ENCODE assay signal across 18 mouse cellular contexts in the genomic region with DNA sequence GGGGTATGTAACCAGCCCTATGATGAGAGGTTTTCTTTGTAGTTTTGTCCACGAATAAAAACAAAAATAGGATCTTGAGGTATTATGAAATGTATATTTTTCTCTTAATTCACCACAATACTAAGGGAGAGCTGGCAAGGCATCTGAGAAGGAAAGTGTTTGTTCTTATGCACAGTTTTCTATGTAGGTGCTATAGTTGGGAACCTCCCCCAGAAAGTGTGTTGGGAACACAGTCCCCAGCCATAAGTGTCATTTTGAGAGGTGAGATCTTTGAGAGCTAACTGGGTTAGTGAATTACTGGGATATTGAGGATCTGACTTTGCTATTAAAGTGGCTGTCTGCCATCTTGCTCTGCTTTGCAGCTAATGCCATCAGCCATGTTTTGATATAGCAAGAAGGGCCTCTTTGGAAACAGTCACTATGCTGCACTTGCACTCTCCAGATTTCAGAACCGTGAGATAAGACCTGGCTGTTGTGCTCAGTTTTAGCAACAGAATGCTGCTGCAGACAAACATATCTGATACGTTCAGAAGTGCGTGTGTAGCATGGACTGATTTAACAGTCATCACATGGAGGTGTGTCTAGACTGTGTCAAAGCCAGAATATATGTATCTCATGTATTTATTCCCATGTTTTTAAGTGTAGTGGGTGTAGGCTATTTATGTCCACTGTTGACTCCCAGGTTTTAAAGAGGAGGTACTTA. TPM values are rescaled to one million over a fixed set of nuclear protein-coding genes. Genes with fewer than 3 reads are reported as not detected.
A peak's percentile ranks its signal among the peaks of the same experiment; 100 is the strongest.
DNase-seq lines count a peak whose midpoint lies in the region; ATAC-seq lines count a peak whose summit lies in the region.
"Had no signal": no experiment of that assay in that cellular context is flagged by ENCODE, and none has a peak within 500 bp of the region (broad histone marks: within the 10 kb centered on the region; RNA-seq: fewer than 3 reads in every experiment).

No protein-coding gene starts in this region.

- DNase-seq in frontal cortex, adult 2 months (ENCODE audit: extremely low spot score in 1 of 2, low spot score in 1 of 2): no peak
- DNase-seq in lung, postnatal 10 days: no peak
- DNase-seq in telencephalon, adult 2 months (ENCODE audit: low read depth, low spot score): peak; percentile 41
- no peak for DNase-seq in right cerebral cortex, postnatal 4 days
- DNase-seq: cerebellum, adult 9-11 months; gastrocnemius, postnatal 25 days; thymus, postnatal 36 days had no signal

- no peaks in the 10 kb centered on the region for H3K27me3 ChIP-seq in lung, embryonic 16.5 days (ENCODE audit: control insufficient read depth, insufficient read depth, low read depth, low read length)
- H3K27me3 ChIP-seq in heart, embryonic 15.5 days: no peaks in the 10 kb centered on the region
- H3K27me3 ChIP-seq in forebrain, embryonic 15.5 days: 0 out of 2 replicates have a peak, but pooled peaks cover 2% of the 10 kb centered on the region
- H3K27me3 ChIP-seq: Patski had no signal

- H3K9ac ChIP-seq in lung, embryonic 16.5 days (ENCODE audit: low read length): no peak overlapping the region
- no peak overlapping the region for H3K9ac ChIP-seq in heart, embryonic 15.5 days
- no peak overlapping the region for H3K9ac ChIP-seq in forebrain, embryonic 15.5 days (replicated peaks)
- H3K9ac ChIP-seq: embryonic facial prominence, embryonic 12.5 days; forebrain, embryonic 13.5 days; kidney, embryonic 15.5 days had no signal

- no peak overlapping the region for H3K4me3 ChIP-seq in lung, embryonic 16.5 days (ENCODE audit: low read length)
- no peak overlapping the region for H3K4me3 ChIP-seq in heart, embryonic 15.5 days
- no peak overlapping the region for H3K4me3 ChIP-seq in forebrain, embryonic 15.5 days
- H3K4me3 ChIP-seq: embryonic facial prominence, embryonic 12.5 days; erythroblast, embryonic 14.5 days; forebrain, embryonic 13.5 days; kidney, embryonic 15.5 days had no signal

- H3K36me3 ChIP-seq in lung, embryonic 16.5 days (ENCODE audit: control insufficient read depth, insufficient read depth, low read length): no peaks in the 10 kb centered on the region
- H3K36me3 ChIP-seq in heart, embryonic 15.5 days: no peaks in the 10 kb centered on the region
- no peaks in the 10 kb centered on the region for H3K36me3 ChIP-seq in forebrain, embryonic 15.5 days
- H3K36me3 ChIP-seq: embryonic facial prominence, embryonic 12.5 days; kidney, embryonic 15.5 days had no signal

- peaks cover 36% of the 10 kb centered on the region for H3K4me1 ChIP-seq in lung, embryonic 16.5 days (replicated peaks; ENCODE audit: control insufficient read depth, insufficient read depth, low read length)
- peaks cover 33% of the 10 kb centered on the region for H3K4me1 ChIP-seq in heart, embryonic 15.5 days (replicated peaks)
- peaks cover 27% of the 10 kb centered on the region for H3K4me1 ChIP-seq in forebrain, embryonic 15.5 days
- H3K4me1 ChIP-seq: embryonic facial prominence, embryonic 12.5 days had no signal

- peak; percentile 45; the same call in 1 of the 2 replicates for ATAC-seq in frontal cortex, adult (ENCODE audit: low TSS enrichment)
- ATAC-seq in lung, embryonic 16.5 days (ENCODE audit: low read depth): no peak
- ATAC-seq in heart, embryonic 15.5 days (replicated peaks; ENCODE audit: insufficient number of reproducible peaks, insufficient read depth, low FRiP score, low read depth): peak; percentile 86
- no peak for ATAC-seq in forebrain, embryonic 15.5 days (replicated peaks)
- ATAC-seq: intestine, postnatal 0 days had no signal

- H3K9me3 ChIP-seq in lung, embryonic 16.5 days (ENCODE audit: control insufficient read depth, low read length): no peaks in the 10 kb centered on the region
- no peaks in the 10 kb centered on the region for H3K9me3 ChIP-seq in heart, embryonic 15.5 days (replicated peaks)
- H3K9me3 ChIP-seq in forebrain, embryonic 15.5 days: no peaks in the 10 kb centered on the region
- H3K9me3 ChIP-seq: embryonic facial prominence, embryonic 12.5 days; kidney, embryonic 15.5 days had no signal

- 57% methylated on average over 4 of the region's 4 CpGs for WGBS in lung, embryonic 16.5 days
- 34% methylated on average over 4 of the region's 4 CpGs for WGBS in heart, embryonic 15.5 days
- 76% methylated on average over 4 of the region's 4 CpGs for WGBS in forebrain, embryonic 15.5 days

- H3K4me2 ChIP-seq in lung, embryonic 16.5 days (ENCODE audit: low read depth, low read length): no peak overlapping the region
- peak overlapping the region; percentile 14; the same call in 1 of the 2 replicates for H3K4me2 ChIP-seq in heart, embryonic 15.5 days
- H3K4me2 ChIP-seq in forebrain, embryonic 15.5 days (replicated peaks): no peak overlapping the region
- H3K4me2 ChIP-seq: embryonic facial prominence, embryonic 12.5 days; forebrain, embryonic 13.5 days; kidney, embryonic 15.5 days had no signal

- H3K27ac ChIP-seq in lung, embryonic 16.5 days (ENCODE audit: low read length): peak overlapping the region; percentile 7; the same call in 1 of the 2 replicates
- H3K27ac ChIP-seq in heart, embryonic 15.5 days: peak overlapping the region; percentile 76
- H3K27ac ChIP-seq in forebrain, embryonic 15.5 days (replicated peaks): no peak overlapping the region
- H3K27ac ChIP-seq: embryonic facial prominence, embryonic 12.5 days; forebrain, embryonic 13.5 days; hindbrain, postnatal 0 days; kidney, embryonic 15.5 days had no signal

RNA-seq across cellular contexts. Expression of a gene that starts 5.7 kb away (rescaled TPM):
- polyA plus RNA-seq in frontal cortex, adult 2 months (2012; rRNA removed): 14.2 and 14.3 TPM in 2 replicates
- polyA plus RNA-seq in lung, embryonic 16.5 days (2015; fragmentation: Nextera tagmentation; extraction: Ambion mirVana): 4.6 and 5.3 TPM in 2 replicates
- polyA plus RNA-seq in heart, embryonic 15.5 days (2015; fragmentation: Nextera tagmentation; extraction: Ambion mirVana): 7.5 and 9.4 TPM in 2 replicates
- polyA plus RNA-seq in forebrain, embryonic 15.5 days (2015; fragmentation: Nextera tagmentation; extraction: Ambion mirVana): 1.8 and 1.9 TPM in 2 replicates

Comparison
In these comparisons a context has a peak if more than half of its experiments do, and no peak if none do; other contexts are left out.
1. ATAC-seq: peak in frontal cortex, adult (single experiment) and heart, embryonic 15.5 days (single experiment); none in lung, embryonic 16.5 days (single experiment) and forebrain, embryonic 15.5 days (single experiment).